Mouse (Mus musculus) adrenal gland, adult 18-20 months (tissue): ENCODE measurements around the gene Ttll7. TPM values are rescaled to one million over a fixed set of nuclear protein-coding genes. Genes with fewer than 3 reads are reported as not detected.

ENCODE experiments used
- DNase-seq, 2 experiments: peaks; one replicate each; pipeline ENCODE4 v3.0.0; 2021 to 2022; ENCODE audit warnings: low spot score in 2 of 2
- total RNA-seq, 2 experiments: library from RNA; stranded (reverse); gene quantifications; 1 replicate in 1 of 2; 2 replicates in 1 of 2; pipeline ENCODE4 v1.2.3; 2021

The Ttll7 gene
- total RNA-seq, 2 experiments from 2014 or later = 5.1 to 7.7 TPM

DNA sequence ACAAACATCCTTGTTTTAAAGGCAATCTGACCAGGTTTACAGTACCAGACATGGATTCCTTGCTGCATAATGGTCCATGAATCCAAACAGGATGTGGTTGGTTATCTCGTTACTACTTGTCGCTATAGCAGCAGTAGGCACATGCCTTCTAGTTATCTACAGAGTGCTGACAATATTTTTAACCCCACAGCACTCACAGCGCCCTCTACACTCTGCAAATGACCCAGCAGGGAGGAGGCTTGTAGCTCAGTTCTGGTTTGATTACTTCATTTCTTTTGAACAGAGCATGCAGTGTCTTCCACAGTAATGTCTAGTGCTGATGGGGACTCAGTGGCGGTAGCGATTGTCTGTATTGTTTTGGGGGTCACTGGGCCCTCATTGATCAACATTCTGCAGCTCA lies 56.8 kb downstream of the Ttll7 start:
- no peak for DNase-seq

DNA sequence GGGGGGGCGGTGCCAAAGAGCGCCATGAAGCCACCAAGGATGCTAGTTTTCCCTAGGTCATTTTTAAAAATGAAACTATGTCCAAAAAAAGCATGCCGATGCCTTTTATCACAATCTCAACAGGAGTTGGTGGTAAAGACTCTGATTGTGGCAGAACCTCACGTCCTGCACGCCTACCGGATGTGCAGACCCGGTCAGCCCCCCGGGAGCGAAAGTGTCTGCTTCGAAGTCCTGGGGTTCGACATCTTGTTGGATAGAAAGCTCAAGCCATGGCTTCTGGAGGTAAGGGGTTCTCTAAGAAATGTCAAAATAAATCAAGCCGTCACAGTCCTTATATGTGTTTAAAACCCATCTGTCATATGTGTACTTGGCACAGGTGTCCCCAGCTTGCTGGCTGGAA lies 60.9 kb downstream of the Ttll7 start:
- no peak for DNase-seq

DNA sequence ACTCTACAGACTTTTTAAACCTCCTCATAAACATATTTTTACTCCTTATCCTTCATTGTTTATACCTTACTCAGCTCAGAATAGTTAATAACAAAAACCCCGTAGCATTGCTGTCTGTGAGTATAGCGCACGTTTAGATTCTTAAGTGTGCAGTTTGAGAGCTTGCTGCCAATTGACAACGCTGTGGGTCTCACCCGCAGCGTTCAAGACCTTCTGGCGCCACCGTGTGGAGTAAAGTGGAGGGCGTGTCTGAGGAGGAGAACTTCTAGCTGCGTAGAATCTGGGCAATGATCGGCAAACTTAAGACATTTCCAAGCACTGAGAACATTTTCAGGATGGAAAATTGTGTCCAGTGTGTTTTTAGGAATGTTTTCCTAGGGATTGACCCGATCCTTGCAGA lies 62.6 kb downstream of the Ttll7 start:
- peak; percentile 84 to 87 for DNase-seq

DNA sequence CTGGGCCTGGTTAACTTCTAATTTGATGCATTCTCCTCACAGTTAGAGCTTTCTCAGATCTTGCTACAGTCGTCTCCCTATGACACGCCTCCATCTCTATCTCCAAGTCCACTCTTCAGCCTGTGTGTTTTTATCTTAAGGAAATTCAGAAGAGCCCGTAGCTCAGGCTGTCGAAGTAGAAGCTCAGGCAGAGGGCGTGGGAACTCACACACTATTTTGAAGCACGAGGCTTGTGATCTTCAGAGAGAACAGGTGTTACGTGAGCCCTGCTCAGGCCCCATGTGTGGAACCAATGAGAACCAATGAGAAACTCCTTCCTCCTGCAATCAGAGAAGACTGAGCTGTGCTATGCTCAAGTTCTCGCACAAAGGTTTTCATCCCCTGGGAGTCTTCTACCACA lies 65.7 kb downstream of the Ttll7 start:
- DNase-seq = no peak

DNA sequence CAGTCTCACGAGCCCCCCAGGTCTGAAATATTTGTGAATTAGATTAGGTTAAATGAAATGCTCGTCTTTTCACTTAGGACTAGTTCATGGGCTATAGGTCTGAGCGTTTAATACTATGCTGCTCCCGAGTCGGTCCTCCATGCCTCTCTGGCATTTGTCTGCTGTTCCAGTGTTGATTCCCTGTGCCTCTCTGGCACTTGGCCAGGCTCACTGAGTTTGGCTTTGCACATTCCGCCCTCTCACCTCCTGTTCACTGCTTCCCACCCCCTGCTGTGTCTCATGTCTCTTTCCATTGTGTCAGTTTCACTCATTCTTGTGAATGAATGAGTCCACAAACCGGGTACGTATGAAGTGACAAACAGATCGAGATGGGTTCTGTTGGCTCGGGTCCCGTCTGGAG lies 66.2 kb downstream of the Ttll7 start:
- DNase-seq = no peak

DNA sequence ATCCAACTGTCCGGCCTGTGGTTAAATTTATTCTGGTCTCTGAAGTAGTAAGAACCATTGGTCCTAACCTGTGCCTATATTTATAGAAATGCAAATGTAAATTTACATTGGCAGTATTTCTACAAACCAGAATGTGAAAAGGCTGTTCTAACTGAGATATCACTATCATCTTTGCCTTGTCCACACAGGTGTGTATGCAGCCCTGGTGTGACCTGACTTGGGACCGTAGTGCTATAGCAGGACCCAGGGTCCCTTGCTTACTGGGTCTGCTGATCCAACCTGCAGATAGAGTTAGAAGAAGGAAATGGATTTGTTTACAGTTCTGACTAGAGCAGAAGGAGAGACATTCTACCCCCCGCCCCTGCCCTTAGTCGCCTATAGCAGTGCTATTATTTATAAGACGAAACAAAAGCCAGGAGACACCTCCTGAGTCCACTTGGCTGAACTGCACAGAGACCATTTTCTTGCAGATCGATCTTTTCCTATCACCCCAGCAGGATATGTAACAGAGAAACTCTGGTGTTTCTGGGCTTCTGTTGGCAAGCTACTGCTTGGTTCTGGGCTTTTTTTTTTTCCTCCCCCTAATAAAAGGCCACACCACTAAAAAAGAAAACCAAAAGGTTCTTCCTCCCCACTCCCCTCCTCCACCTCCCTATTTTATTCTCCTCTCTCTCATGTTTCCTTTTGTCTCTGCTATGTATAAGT lies 75.3 kb downstream of the Ttll7 start:
- no peak for DNase-seq

DNA sequence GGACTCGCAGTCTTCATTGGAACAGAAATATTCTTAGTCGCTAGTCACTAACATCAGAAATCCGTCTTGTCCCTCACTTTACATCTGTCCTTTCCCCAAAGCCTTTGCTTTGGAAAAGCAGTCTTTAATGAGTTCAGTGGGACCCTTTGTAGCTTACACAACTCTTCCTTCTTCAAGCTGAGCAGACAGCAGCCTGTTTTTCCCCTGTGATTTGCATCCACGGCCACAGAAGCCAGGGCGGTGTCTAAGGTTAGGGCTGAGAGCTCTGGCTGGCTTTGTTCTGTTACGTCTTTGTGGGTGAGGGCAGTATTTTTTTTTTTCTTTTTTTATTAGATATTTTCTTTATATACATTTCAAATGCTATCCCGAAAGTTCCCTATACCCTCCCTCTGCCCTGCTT lies 76.0 kb downstream of the Ttll7 start:
- DNase-seq = no peak

DNA sequence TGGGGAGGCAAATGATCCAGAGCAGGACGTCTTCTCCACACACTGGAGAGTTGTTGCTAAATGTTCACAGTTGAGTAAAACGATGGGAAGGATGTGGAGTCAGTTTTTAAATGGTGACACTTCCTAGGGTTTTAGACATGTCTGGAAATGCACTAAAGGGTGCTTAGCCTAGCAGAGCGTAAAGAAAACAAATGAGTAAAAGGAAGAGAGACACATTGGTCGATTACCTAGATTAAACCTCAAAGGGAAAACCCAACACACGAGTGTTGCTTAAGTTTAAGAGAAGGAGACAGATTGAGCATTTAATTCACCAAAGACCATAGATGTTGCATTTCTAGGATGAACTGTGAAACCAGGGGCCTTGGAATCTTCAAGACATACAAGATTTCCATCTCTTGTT lies 76.8 kb downstream of the Ttll7 start:
- DNase-seq = no peak

DNA sequence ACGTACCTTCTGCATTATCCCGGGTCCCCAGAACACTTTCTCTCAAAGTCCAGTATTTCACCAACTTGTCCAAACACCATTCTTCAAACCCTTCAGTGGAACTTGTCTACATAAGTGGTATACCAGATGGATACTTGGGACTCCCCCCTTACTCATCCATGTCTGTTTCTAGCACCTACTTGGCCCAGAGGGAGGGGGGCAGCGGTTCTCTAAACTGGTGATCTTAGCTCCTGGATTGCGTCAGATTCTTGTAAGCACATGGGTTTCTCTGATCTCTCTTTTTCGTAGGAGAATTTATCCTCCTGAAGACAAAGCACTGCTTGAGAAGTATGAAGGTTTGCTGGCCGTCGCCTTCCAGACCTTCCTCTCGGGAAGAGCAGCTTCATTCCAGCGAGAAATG lies 79.0 kb downstream of the Ttll7 start:
- no peak for DNase-seq

DNA sequence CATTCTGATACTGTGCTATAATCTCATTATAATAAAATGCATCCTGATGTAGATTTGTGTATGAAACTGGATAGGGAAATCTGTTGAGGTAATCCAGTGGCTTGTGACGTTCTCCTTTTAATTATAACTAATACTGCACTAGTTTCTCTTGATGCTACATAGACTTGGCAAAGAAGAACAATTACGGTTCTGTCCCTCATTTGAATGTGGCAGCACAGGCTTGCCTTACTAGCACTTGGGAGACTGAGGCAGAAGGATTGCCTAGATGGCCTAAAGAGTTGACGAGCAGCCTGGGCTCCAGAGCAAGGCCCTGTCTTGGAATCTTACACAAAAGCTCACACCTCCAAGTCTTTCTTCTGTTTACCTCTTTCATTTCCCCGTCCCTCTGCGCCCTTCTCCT lies 80.3 kb downstream of the Ttll7 start:
- DNase-seq = no peak

DNA sequence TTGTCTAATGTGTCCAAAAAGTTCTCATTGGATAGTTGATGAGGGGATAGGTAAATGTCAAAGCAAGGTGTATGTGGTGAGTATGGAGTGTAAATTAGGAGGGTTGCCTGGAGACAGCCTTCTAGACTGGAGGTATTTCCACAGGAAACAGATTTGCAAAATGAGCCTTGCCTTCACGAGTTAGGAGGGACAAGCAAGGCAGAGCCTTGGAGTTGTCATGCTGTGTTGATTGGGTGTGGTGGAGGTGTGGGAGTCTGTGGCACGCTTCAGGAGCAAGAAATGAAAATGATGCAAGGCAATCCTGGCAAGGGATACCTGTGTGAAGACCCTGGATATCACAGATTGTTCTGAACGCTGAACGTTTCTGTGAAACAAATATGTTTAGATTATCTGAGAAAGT lies 84.7 kb downstream of the Ttll7 start:
- no peak for DNase-seq

DNA sequence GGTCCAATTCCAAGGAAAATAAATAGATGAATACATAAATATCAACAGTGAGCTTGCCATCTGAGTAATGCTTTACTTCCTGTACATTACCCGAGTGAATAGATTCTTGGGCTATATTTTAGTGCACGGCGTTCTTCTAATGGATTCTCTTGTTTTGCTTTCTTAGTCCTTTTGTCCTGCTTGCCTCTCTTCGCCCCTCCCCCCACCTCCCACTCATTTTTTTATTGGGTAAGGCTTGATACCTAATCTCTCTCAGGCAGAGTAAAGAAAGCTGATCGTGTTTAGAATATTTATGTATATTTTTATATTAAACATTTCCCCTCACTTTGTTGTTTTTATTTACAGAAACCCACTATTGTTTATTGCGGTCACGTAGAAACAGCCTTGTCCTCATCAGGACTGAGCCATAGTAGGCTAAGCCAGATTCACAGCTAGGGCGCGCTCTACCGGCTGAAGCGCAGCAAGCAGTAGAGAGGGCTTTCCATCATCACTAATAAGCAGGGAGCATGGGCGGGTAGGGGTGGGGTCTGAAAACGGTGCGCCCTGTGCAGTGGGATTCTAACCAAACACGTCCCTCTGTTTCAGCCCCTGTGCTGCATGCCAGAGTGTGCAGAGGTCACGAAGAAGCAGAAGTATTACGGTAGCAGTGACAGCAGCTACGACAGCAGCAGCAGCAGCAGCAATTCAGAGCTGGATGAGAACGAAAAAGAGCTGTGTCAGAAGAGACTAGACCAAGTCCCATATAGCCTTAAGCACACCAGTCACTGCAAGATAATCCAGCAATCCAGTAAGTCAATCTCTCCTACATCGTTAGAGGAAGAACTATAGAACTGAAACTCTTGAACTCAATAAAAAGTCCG lies 87.5 kb downstream of the Ttll7 start:
- DNase-seq = peak in 1 of 2 experiments; percentile 25

DNA sequence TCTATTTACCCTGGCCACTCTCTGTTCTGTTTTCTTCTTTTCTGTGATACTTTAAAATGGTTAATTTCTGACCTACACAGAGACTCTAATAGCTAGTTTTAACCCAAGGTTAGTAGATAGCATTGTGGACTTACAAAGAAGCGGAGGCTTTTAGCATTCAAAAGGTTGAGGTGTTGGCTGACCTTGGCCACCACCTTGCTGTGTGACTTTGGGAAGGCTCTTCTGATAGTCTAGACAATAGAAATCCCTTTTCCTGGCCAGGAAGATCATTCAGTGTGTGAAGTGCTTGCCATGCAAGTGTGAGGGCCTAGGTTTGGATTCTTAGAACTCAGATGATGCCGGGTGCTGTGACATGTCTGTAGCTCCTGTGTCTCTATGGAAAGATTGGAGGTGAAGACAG lies 90.9 kb downstream of the Ttll7 start:
- DNase-seq = no peak

DNA sequence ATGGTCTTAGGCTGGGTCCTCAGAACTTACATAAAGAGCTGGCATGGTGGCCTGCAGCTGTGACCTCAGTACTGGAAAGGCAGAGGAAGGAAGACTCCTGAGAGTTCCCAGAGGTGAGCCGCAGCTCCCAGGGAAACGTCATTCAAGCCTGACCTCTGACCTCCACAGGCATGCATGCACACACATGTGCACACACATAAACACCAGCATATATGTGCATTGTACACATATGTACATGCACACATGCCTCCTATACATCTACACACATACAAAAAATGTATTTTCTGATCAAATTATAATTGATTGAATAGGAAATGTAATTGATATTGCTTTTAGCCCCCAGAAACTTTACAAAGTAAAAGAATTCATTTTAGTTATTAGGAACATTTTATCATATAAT lies 93.2 kb downstream of the Ttll7 start:
- DNase-seq = no peak

DNA sequence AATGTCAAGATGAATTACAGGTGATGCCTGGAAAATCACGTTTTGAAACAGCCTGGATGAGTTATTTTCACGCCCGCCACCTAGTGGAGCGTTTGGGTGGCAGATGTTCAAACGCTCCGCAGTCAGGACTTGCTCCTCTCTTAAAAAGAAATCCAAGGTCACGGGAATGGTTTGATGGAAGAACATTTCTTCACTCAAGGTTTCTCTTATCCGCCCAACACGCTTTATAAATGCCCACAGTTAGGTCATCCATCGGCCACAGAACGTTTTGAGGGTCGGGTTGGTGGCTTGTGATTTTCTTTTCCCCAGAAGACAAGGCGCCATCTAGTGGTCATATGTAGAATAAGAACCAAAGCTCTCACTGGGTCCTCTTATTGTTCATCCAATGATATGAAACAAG lies 93.7 kb downstream of the Ttll7 start:
- DNase-seq = peak; percentile 54 to 59

DNA sequence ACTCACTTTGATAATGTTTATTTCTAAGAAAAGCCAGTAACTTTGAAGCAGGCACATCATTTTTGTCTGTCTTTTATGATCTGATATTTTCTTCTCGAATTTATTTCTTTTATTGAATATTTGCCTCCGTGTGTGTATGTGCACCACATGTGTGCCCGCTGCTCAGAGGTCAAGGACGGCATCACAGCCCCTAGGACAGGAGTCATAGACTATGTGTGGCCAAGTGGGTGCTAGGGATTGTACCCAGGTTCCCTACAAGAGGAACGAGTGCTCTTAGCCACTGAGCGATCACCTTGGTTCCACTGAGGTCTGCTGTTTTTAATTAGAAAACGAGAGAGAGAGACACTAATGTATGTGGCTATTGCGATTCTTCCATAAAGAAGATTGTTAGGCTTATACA lies 94.5 kb downstream of the Ttll7 start:
- no peak for DNase-seq

DNA sequence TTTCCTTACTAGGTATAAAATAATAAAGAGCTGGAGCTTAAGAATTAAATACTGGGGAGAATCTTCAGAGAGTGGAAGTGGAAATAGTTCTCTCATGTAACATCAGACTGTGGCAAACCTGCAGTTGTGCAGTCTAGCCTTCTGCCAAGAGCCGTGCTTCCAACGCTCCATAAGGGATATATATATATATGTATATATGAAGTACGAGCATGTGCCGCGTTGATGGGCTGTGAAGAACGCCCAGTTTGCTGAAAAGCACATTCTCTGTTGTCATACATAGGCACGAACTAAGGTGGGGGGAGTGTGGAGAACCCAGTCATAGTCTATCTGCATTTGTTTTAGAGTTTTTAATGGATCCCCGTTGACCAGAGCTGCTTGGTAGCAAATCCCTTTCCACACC lies 104.6 kb downstream of the Ttll7 start:
- no peak for DNase-seq

DNA sequence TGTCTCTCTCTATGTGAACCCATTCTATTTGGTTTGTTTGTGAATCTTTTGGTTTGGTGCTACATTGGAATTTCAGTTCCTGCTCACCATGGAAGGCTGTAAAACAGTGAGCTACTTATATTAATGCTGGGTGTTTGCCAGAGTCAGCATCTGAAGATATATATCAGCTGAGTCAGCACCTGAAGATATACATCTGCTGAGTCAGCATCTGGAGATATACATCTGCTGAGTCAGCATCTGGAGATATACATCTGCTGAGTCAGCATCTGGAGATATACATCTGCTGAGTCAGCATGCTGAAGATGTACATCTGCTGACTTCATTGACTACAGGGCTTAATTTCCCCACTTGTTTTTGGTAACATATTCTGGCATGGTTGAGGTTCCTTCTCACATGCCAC lies 110.7 kb downstream of the Ttll7 start:
- DNase-seq = no peak

DNA sequence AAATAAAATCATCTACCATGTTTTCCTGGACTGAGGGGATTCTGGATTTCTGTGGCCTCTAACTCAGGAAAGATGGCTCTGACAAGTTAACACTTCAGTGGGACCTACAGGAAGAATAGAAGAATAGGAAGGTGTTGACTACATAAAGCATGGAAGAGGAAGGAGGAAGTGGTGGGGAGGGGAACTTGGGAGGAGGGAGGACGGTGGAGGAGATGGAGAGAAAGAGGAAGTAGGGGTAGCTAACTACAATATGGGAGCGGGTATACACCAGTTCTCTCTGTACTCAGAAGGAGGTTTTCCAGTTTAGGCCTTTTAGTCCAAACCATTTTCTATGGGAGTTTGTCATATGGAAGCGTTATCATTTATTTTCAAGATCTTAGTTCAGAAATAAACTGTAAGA lies 112.2 kb downstream of the Ttll7 start:
- no peak for DNase-seq

DNA sequence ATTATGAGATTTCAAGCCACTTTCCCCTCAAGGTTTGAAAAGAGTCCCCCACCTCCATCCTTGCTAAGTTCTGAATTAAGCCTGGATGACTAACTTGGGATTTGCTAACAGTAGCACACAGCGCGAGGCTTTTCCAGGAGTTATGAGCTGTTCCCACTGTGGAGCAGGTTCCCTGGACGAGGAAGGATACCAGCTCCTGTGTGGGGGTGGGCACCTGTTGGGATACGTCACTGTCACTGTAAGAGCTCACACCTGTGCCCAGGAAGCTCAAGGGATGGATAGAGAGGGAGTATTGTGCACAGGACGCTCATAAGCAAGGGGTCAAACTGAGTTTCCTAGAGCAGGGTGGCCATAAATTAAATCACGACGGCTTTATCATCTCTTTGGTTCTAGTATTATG lies 115.1 kb downstream of the Ttll7 start:
- DNase-seq = no peak

DNA sequence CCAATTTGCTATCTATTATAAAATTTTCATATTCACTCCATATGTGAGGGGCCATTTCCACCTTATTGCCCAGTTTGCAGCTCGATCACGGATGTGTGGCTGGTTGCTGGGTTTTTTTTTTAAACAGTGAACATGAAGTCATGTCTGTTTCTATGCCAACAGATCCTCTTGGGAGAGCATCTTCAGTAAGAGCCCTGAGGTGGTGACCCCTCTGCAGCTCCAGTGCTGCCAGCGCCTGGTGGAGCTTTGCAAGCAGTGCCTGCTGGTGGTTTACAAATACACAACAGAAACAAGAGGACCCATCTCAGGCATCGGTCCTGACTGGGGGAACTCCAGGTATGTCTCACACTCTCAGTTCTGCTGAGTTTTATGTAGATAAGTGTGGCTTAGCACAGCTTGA lies 115.7 kb downstream of the Ttll7 start:
- no peak for DNase-seq

DNA sequence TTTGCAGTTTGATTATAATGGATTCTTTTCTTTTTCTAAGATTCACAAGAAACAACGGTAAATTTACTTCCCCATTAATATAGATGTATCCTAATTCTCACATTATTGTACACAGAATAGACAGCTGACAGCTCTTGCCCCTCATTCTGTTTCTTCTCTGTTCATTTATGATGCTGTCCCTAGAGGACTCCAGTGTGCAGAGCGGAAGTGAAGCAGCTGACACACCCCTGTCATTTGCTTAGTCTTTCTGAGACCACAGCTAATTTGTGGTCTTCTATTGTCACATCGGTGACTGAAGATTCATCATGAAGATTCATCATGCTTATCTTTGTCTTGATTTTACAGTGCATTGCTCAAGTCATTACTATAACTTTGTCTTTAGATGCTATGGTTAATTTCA lies 126.1 kb downstream of the Ttll7 start:
- DNase-seq = no peak
